Mouse (Mus musculus): ENCODE results near the gene Atp5h. TPM values are rescaled to one million over a fixed set of nuclear protein-coding genes. Genes with fewer than 3 reads are reported as not detected.
"Not testable (repeated sequence)": the region's sequence is repeated elsewhere in the genome, so short reads cannot be mapped to it uniquely, and the experiment has no call there.

Gene Atp5h
- polyA plus RNA-seq, 1 experiment, result 61.5 TPM

GRCm38 (mm10) chr11:115457405-115457804 is 37.6 kb upstream of the Atp5h start:
- TF ChIP-seq CTCF (IDR thresholded peaks at IDR 0.05; ENCODE audit: extremely low read depth, insufficient read length, insufficient replicate concordance, low read depth, low read length), result no peak
- Histone ChIP-seq H3K4me3 (ENCODE audit: low read depth, low read length) (no peak overlapping the region), H3K4me1 (ENCODE audit: control insufficient read depth, insufficient read depth, insufficient read length, low read length) (peaks cover 35% of the 10 kb centered on the region), H3K36me3 (ENCODE audit: control insufficient read depth, insufficient read depth, low read length) (no peaks in the 10 kb centered on the region), H3K27me3 (ENCODE audit: control insufficient read depth, insufficient read depth, low read length) (no peaks in the 10 kb centered on the region), H3K27ac (ENCODE audit: insufficient read depth, low read depth, low read length) (peak overlapping the region; percentile 97)
- WGBS, result 18% methylated on average over 6 of the region's 6 CpGs

GRCm38 (mm10) chr11:115456182-115456581 is 36.4 kb upstream of the Atp5h start:
- Histone ChIP-seq H3K4me3 (ENCODE audit: low read depth, low read length) (no peak overlapping the region), H3K36me3 (ENCODE audit: control insufficient read depth, insufficient read depth, low read length) (no peaks in the 10 kb centered on the region), H3K4me1 (ENCODE audit: control insufficient read depth, insufficient read depth, insufficient read length, low read length) (peaks cover 46% of the 10 kb centered on the region), H3K27me3 (ENCODE audit: control insufficient read depth, insufficient read depth, low read length) (no peaks in the 10 kb centered on the region), H3K27ac (ENCODE audit: insufficient read depth, low read depth, low read length) (peak overlapping the region; percentile 97)
- TF ChIP-seq CTCF (IDR thresholded peaks at IDR 0.05; ENCODE audit: extremely low read depth, insufficient read length, insufficient replicate concordance, low read depth, low read length), result no peak
- TF ChIP-seq POLR2A (IDR thresholded peaks at IDR 0.05; ENCODE audit: low read depth, low read length), result no peak
- WGBS, result 28% methylated on average over 5 of the region's 5 CpGs

- WGBS, result 87% methylated on average over 15 of the region's 15 CpGs
- Histone ChIP-seq H3K27me3 (ENCODE audit: control insufficient read depth, insufficient read depth, low read length) (no peaks in the 10 kb centered on the region), H3K4me1 (ENCODE audit: control insufficient read depth, insufficient read depth, insufficient read length, low read length) (peaks cover 49% of the 10 kb centered on the region), H3K4me3 (ENCODE audit: low read depth, low read length) (no peak overlapping the region), H3K36me3 (ENCODE audit: control insufficient read depth, insufficient read depth, low read length) (no peaks in the 10 kb centered on the region), H3K27ac (ENCODE audit: insufficient read depth, low read depth, low read length) (peak overlapping the region; percentile 83)
- TF ChIP-seq CTCF (IDR thresholded peaks at IDR 0.05; ENCODE audit: extremely low read depth, insufficient read length, insufficient replicate concordance, low read depth, low read length) (peak; percentile 55; the same call in 1 of the 2 replicates), POLR2A (IDR thresholded peaks at IDR 0.05; ENCODE audit: low read depth, low read length) (no peak)
Observed at GRCm38 (mm10) chr11:115455619-115456018, 35.9 kb upstream of the Atp5h start.

- not testable (repeated sequence) for H3K27me3 ChIP-seq (ENCODE audit: control insufficient read depth, insufficient read depth, low read length); H3K36me3 ChIP-seq (ENCODE audit: control insufficient read depth, insufficient read depth, low read length); H3K27ac ChIP-seq (ENCODE audit: insufficient read depth, low read depth, low read length); H3K4me3 ChIP-seq (ENCODE audit: low read depth, low read length)
- WGBS, result 91% methylated on average over 6 of the region's 6 CpGs
- peaks cover 55% of the 10 kb centered on the region for H3K4me1 ChIP-seq (ENCODE audit: control insufficient read depth, insufficient read depth, insufficient read length, low read length)
Observed at GRCm38 (mm10) chr11:115454822-115455221, 35.1 kb upstream of the Atp5h start.

- H3K4me1 ChIP-seq (ENCODE audit: control insufficient read depth, insufficient read depth, insufficient read length, low read length), result peaks cover 64% of the 10 kb centered on the region
Observed at GRCm38 (mm10) chr11:115453306-115453705, 33.5 kb upstream of the Atp5h start.

GRCm38 (mm10) chr11:115452281-115452860 is 32.6 kb upstream of the Atp5h start:
- TF ChIP-seq POLR2A (IDR thresholded peaks at IDR 0.05; ENCODE audit: low read depth, low read length) (no peak), CTCF (IDR thresholded peaks at IDR 0.05; ENCODE audit: extremely low read depth, insufficient read length, insufficient replicate concordance, low read depth, low read length) (no peak)
- Histone ChIP-seq H3K27me3 (ENCODE audit: control insufficient read depth, insufficient read depth, low read length) (no peaks in the 10 kb centered on the region), H3K4me1 (ENCODE audit: control insufficient read depth, insufficient read depth, insufficient read length, low read length) (peaks cover 65% of the 10 kb centered on the region), H3K4me3 (ENCODE audit: low read depth, low read length) (no peak overlapping the region), H3K36me3 (ENCODE audit: control insufficient read depth, insufficient read depth, low read length) (no peaks in the 10 kb centered on the region), H3K27ac (ENCODE audit: insufficient read depth, low read depth, low read length) (peak overlapping the region; percentile 51)
- WGBS, result 32% methylated on average over 7 of the region's 7 CpGs

More at GRCm38 (mm10) chr11:115453306-115453705, 33.5 kb upstream of the Atp5h start:
- H3K4me3 ChIP-seq (ENCODE audit: low read depth, low read length), result no peak overlapping the region
- H3K27ac ChIP-seq (ENCODE audit: insufficient read depth, low read depth, low read length), result no peak overlapping the region
- TF ChIP-seq POLR2A (IDR thresholded peaks at IDR 0.05; ENCODE audit: low read depth, low read length), result no peak
- WGBS, result 59% methylated on average over 4 of the region's 4 CpGs
- H3K27me3 ChIP-seq (ENCODE audit: control insufficient read depth, insufficient read depth, low read length), result no peaks in the 10 kb centered on the region
- H3K36me3 ChIP-seq (ENCODE audit: control insufficient read depth, insufficient read depth, low read length), result no peaks in the 10 kb centered on the region

GRCm38 (mm10) chr11:115451781-115452241 is 32.0 kb upstream of the Atp5h start:
- Histone ChIP-seq H3K27me3 (ENCODE audit: control insufficient read depth, insufficient read depth, low read length) (no peaks in the 10 kb centered on the region), H3K36me3 (ENCODE audit: control insufficient read depth, insufficient read depth, low read length) (no peaks in the 10 kb centered on the region), H3K4me3 (ENCODE audit: low read depth, low read length) (no peak overlapping the region), H3K4me1 (ENCODE audit: control insufficient read depth, insufficient read depth, insufficient read length, low read length) (peaks cover 62% of the 10 kb centered on the region), H3K27ac (ENCODE audit: insufficient read depth, low read depth, low read length) (peak overlapping the region; percentile 51)
- WGBS, result 25% methylated on average over 8 of the region's 8 CpGs
- TF ChIP-seq CTCF (IDR thresholded peaks at IDR 0.05; ENCODE audit: extremely low read depth, insufficient read length, insufficient replicate concordance, low read depth, low read length) (no peak), POLR2A (IDR thresholded peaks at IDR 0.05; ENCODE audit: low read depth, low read length) (no peak)

All from small intestine, adult 2 months (tissue).